Mouse (Mus musculus): ENCODE results near the gene Slc12a8.

Slc12a8 gene

GRCm38 (mm10) chr16:33675151-33675847 is 158.2 kb downstream of the Slc12a8 start:
- DNase-seq: no peak

- DNase-seq: no peak
Observed at GRCm38 (mm10) chr16:33675848-33676184, 158.7 kb downstream of the Slc12a8 start.

- peak; percentile 29 to 38 for DNase-seq
Observed at GRCm38 (mm10) chr16:33676347-33677312, 159.5 kb downstream of the Slc12a8 start.

GRCm38 (mm10) chr16:33677313-33677690 is 160.2 kb downstream of the Slc12a8 start:
- DNase-seq: no peak

GRCm38 (mm10) chr16:33677901-33678300 is 160.8 kb downstream of the Slc12a8 start:
- no peak for DNase-seq

GRCm38 (mm10) chr16:33680271-33680670 is 163.1 kb downstream of the Slc12a8 start:
- no peak for DNase-seq

- peak; percentile 29 to 53 for DNase-seq
Observed at GRCm38 (mm10) chr16:33680816-33681215, 163.7 kb downstream of the Slc12a8 start.

GRCm38 (mm10) chr16:33681661-33682060 is 164.5 kb downstream of the Slc12a8 start:
- no peak for DNase-seq

- DNase-seq: no peak
Observed at GRCm38 (mm10) chr16:33682651-33683050, 165.5 kb downstream of the Slc12a8 start.

- DNase-seq: no peak
Observed at GRCm38 (mm10) chr16:33683206-33684161, 166.4 kb downstream of the Slc12a8 start.

- peak; percentile 81 to 88 for DNase-seq
Observed at GRCm38 (mm10) chr16:33684162-33684702, 167.1 kb downstream of the Slc12a8 start, which contains the start of gene Heg1. Gene Heg1 (plus strand): TSS chr16:33684370.

GRCm38 (mm10) chr16:33684703-33685701 is 167.9 kb downstream of the Slc12a8 start:
- DNase-seq: peak; percentile 35 to 49

GRCm38 (mm10) chr16:33686056-33686455 is 168.9 kb downstream of the Slc12a8 start:
- no peak for DNase-seq

- no peak for DNase-seq
Observed at GRCm38 (mm10) chr16:33687724-33688123, 170.6 kb downstream of the Slc12a8 start.

- no peak for DNase-seq
Observed at GRCm38 (mm10) chr16:33690975-33691747, 174.0 kb downstream of the Slc12a8 start.

- no peak for DNase-seq
Observed at GRCm38 (mm10) chr16:33693553-33693952, 176.4 kb downstream of the Slc12a8 start.

GRCm38 (mm10) chr16:33696811-33697575 is 179.9 kb downstream of the Slc12a8 start:
- peak; percentile 22 to 38 for DNase-seq

GRCm38 (mm10) chr16:33697576-33698276 is 180.6 kb downstream of the Slc12a8 start:
- peak in 1 of 2 experiments; percentile 31 for DNase-seq

Measured in kidney, postnatal 4 days (tissue).